Comparison of ENCODE assay signal across 7 mouse cellular contexts in genomic region chr3:116217398-116217797, GRCm38 (mm10). TPM values are rescaled to one million over a fixed set of nuclear protein-coding genes. Genes with fewer than 3 reads are reported as not detected.
"Had no signal": no experiment of that assay in that cellular context is flagged by ENCODE, and none has a peak within 500 bp of the region (broad histone marks: within the 10 kb centered on the region; RNA-seq: fewer than 3 reads in every experiment).

No protein-coding gene starts in this region.

RNA-seq across cellular contexts. Expression of gene Gpr88, which starts 35.9 kb away (rescaled TPM):
- total RNA-seq: common myeloid progenitor, adult 5-6 weeks; gastrocnemius, adult 18-20 months; gastrocnemius, adult 2 months; gastrocnemius, adult 8-10 months; gastrocnemius, postnatal 25 days; gastrocnemius, postnatal 36 days; granulocyte monocyte progenitor cell, adult 5-6 weeks had no signal
